Mouse (Mus musculus) kidney, adult 2 months (tissue): Measurements from ENCODE around the gene Tlr3.

Experiments
- CTCF ChIP-seq: fragments of 200-500 bp; conservative IDR thresholded peaks from 2 replicates; pipeline ENCODE4 v1.5.1; 2011; ENCODE audit warnings: low read depth, mild to moderate bottlenecking, control low read depth, low read length, moderate library complexity, mixed read lengths; ENCODE audit not compliant: insufficient read depth, insufficient read length
- POLR2A ChIP-seq: fragments of 200-500 bp; IDR thresholded peaks from one replicate; pipeline ENCODE4 v1.6.1; 2011; ENCODE audit warnings: low read depth, low read length, control low read depth

GRCm38 (mm10) chr8:45454426-45454825 is 43.5 kb upstream of the Tlr3 start:
- TF ChIP-seq CTCF (peak; percentile 52), POLR2A (no peak)
